Mouse (Mus musculus) spleen, adult 18-20 months (tissue): ENCODE data around the gene Scamp5.

Source experiments
- DNase-seq, 2 experiments: peaks; one replicate each; pipeline ENCODE4 v3.0.0; 2022; ENCODE audit warnings: mixed read lengths in 2 of 2

Scamp5 gene

DNA sequence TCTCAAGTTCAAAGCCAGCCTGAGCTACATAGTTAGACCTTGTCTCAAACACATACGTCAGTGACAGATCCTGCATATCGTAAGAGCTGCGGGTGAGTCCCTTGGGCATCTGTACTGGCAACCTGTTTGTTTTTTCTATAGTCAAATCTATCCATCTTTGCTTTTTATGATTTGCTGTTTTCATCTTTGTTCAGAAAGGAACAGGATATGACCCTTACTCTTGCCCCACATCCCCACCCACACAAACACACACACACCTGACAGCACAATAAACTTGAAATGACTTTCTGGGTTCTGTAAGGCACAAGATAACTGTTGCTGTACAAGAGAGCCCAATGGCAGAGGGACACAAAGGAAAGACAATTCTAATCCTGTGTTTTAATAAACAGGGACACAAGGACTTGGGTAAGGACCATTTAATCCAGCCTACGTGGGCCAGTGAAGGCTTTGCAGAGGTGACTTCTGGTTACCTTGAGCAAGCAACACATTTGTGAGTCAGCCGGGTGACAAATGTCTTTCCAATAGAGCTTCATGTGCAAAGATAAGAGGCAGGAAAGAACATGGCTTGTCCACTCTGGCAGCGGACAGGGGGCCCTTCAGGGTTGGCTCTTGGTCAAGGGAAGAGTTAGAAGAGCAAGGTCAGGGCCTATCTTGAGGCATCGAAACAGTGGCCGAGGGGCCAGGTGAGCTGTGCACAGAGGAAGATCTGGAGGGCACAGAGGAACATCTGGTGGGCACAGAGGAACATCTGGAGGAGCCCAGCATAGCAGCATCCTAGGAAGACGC is 60.5 kb downstream of the Scamp5 start:
- DNase-seq, result no peak

DNA sequence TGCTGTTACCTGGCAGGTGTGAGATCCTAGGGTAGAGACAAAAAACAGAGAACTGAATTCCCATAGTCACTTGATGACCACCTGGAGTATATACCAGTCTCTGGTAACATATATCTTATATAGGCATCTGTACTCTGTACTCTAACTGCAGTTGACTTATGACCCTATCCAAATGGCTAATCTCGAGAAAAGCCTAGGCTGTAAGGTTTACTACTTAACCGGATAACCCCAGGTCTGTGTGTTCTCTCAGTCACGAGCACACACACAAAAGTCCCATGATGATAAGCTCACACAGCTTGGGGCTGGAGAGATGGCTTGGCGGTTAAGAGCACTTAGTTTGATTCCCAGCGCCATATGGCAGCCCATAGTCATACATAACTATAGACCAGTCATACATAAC is 61.5 kb downstream of the Scamp5 start:
- DNase-seq, result no peak

DNA sequence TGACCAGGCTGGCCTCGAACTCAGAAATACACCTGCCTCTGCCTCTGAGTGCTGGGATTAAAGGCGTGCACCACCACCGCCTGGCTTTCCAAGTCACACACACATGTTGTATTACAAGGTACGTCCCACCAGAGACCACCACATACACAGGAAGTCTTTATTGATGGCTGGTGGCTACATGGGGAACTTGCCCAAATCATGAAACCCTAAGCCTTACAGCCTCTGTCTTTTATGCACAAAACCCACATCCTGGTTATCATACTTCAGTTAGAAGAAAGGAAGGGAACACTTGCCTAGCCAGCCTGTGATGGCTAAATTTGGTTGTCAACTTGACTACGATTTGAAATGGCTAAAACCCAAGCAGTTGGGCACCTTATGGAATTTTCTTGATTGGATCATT is 63.8 kb downstream of the Scamp5 start:
- DNase-seq, result no peak

DNA sequence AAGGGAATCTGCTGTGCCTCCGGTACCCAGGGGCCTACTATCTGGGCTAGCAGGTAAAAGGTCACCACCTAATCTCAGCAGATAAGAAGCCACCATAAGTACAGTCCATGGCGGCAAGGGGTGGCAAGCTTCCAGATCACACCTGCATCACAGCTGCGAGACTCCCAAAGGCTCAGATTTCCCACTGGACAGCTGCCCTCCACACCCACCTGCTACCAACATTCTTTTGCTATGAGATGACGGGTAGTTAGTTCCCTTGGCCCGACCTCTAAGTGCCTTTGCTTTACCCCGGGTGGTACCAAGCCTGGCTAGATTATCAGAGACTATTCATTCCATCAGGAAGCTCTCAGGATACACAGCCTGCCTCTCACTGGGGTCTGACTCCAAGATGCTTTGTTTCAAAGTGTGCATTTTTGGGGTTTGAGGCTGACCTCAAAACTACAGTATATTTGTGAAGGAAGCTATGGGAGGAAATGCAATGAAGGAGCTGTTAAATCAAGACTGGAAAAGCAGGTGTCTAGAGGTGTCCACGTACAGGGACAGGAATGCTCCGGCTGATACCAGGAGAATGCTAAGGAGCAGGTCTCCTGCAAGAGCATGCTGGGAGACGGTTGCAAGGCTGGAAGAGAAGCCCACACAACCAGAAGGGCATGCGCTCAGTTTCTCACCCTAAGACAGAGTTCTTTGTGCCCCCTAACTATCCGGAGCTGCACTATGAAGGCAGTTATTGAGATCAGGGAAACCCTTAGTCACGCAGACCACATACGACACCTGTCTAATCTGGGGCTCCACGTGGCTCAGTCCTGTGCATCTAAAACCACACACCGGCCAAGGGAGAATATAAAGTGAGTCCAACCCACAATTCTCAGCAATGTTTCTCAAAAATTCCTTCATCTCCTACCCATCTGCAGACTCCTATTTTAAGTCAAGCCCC is 65.3 kb downstream of the Scamp5 start:
- DNase-seq, result no peak

DNA sequence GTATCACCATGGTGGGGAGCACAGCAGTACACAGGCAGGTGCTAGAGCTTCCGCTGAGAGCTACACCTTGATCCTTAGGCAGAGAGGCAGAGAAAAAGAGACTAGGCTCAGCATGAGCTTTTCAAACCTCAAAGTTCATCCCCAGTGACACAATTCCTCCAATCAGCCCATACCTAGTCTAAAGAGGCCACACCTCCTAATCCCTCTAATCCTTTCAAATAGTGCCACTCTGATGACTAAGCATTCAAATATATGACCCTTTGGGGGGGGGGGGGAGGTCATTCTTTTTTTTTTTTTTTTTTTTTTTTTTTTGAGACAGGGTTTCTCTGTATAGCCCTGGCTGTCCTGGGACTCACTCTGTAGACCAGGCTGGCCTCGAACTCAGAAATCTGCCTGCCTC is 69.1 kb downstream of the Scamp5 start:
- DNase-seq, result no peak

DNA sequence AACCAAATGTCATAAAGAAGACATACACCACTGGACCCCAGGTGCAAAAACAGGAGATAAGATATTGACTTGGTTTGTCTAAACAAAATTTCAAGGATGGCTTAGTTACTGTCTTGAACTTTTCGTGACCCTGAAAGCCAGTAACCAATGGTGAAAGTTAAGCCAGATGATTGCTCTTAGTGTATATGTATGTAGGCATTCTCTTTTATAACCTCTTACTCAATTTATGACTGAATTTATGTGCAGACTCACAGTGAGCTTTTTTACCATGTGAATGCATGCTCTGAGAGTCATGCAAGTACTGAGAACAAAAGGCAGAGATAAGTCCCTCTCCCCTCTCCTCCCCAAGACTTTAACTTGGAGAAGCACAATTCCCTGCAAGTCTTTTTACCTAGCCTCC is 75.0 kb downstream of the Scamp5 start:
- DNase-seq, result no peak
